Mouse (Mus musculus): ENCODE results near the gene Hoxd12. TPM values are rescaled to one million over a fixed set of nuclear protein-coding genes. Genes with fewer than 3 reads are reported as not detected.
A peak's percentile ranks its signal among the peaks of the same experiment; 100 is the strongest.

The Hoxd12 gene
- total and polyA plus RNA-seq, 2 experiments from 2014 or later: not detected

- no peak for TF ChIP-seq CTCF (IDR thresholded peaks at IDR 0.05; ENCODE audit: low read depth)
- no peak for TF ChIP-seq EP300 (IDR thresholded peaks at IDR 0.05; ENCODE audit: low read depth)
- H3K9ac ChIP-seq (replicated peaks; ENCODE audit: low read depth, low read length): no peak overlapping the region
- no peak overlapping the region for H3K4me2 ChIP-seq (ENCODE audit: low read depth, low read length)
- WGBS: 42% methylated on average over 2 of the region's 2 CpGs
- no peak overlapping the region for H3K27ac ChIP-seq (ENCODE audit: low read depth)
- H3K4me3 ChIP-seq (ENCODE audit: low read depth, low read length): no peak overlapping the region
- H3K36me3 ChIP-seq (replicated peaks; ENCODE audit: control insufficient read depth, insufficient read depth, low read length): no peaks in the 10 kb centered on the region
- H3K4me1 ChIP-seq (ENCODE audit: control insufficient read depth, insufficient read depth): no peaks in the 10 kb centered on the region
- DNase-seq (ENCODE audit: low spot score) (no peak), ATAC-seq (ENCODE audit: insufficient read depth, low read depth) (no peak)
- H3K9me3 ChIP-seq (replicated peaks; ENCODE audit: control insufficient read depth, low read length): no peaks in the 10 kb centered on the region
- peaks cover 94% of the 10 kb centered on the region for H3K27me3 ChIP-seq (ENCODE audit: control insufficient read depth, insufficient read depth, low read length)
Measured at GRCm38 (mm10) chr2:74652996-74653340, 21.8 kb upstream of the Hoxd12 start.

GRCm38 (mm10) chr2:74653781-74654535, 20.9 kb upstream of the Hoxd12 start:
- TF ChIP-seq EP300 (IDR thresholded peaks at IDR 0.05; ENCODE audit: low read depth): no peak
- TF ChIP-seq CTCF (IDR thresholded peaks at IDR 0.05; ENCODE audit: low read depth): no peak
- WGBS: 15% methylated on average over 17 of the region's 17 CpGs
- DNase-seq (ENCODE audit: low spot score) (no peak), ATAC-seq (ENCODE audit: insufficient read depth, low read depth) (no peak)
- H3K4me1 ChIP-seq (ENCODE audit: control insufficient read depth, insufficient read depth): no peaks in the 10 kb centered on the region
- no peak overlapping the region for H3K4me3 ChIP-seq (ENCODE audit: low read depth, low read length)
- H3K27me3 ChIP-seq (ENCODE audit: control insufficient read depth, insufficient read depth, low read length): peaks cover 94% of the 10 kb centered on the region
- H3K9ac ChIP-seq (replicated peaks; ENCODE audit: low read depth, low read length): no peak overlapping the region
- H3K36me3 ChIP-seq (replicated peaks; ENCODE audit: control insufficient read depth, insufficient read depth, low read length): no peaks in the 10 kb centered on the region
- H3K27ac ChIP-seq (ENCODE audit: low read depth): no peak overlapping the region
- no peak overlapping the region for H3K4me2 ChIP-seq (ENCODE audit: low read depth, low read length)
- no peaks in the 10 kb centered on the region for H3K9me3 ChIP-seq (replicated peaks; ENCODE audit: control insufficient read depth, low read length)

- Histone ChIP-seq H3K27me3 (ENCODE audit: control insufficient read depth, insufficient read depth, low read length) (peaks cover 94% of the 10 kb centered on the region), H3K36me3 (replicated peaks; ENCODE audit: control insufficient read depth, insufficient read depth, low read length) (no peaks in the 10 kb centered on the region)
- DNase-seq (ENCODE audit: low spot score): no peak
Measured at GRCm38 (mm10) chr2:74654743-74655419, 19.9 kb upstream of the Hoxd12 start.

GRCm38 (mm10) chr2:74655420-74655781, 19.4 kb upstream of the Hoxd12 start:
- no peaks in the 10 kb centered on the region for H3K9me3 ChIP-seq (replicated peaks; ENCODE audit: control insufficient read depth, low read length)
- TF ChIP-seq EP300 (IDR thresholded peaks at IDR 0.05; ENCODE audit: low read depth) (no peak), CTCF (IDR thresholded peaks at IDR 0.05; ENCODE audit: low read depth) (no peak)

More at GRCm38 (mm10) chr2:74654743-74655419, 19.9 kb upstream of the Hoxd12 start:
- Histone ChIP-seq H3K4me2 (ENCODE audit: low read depth, low read length) (no peak overlapping the region), H3K9me3 (replicated peaks; ENCODE audit: control insufficient read depth, low read length) (no peaks in the 10 kb centered on the region), H3K9ac (replicated peaks; ENCODE audit: low read depth, low read length) (no peak overlapping the region), H3K27ac (ENCODE audit: low read depth) (no peak overlapping the region), H3K4me3 (ENCODE audit: low read depth, low read length) (no peak overlapping the region), H3K4me1 (ENCODE audit: control insufficient read depth, insufficient read depth) (no peaks in the 10 kb centered on the region)
- ATAC-seq (ENCODE audit: insufficient read depth, low read depth): no peak
- WGBS: 7% methylated on average over 20 of the region's 20 CpGs
- TF ChIP-seq EP300 (IDR thresholded peaks at IDR 0.05; ENCODE audit: low read depth) (no peak), CTCF (IDR thresholded peaks at IDR 0.05; ENCODE audit: low read depth) (no peak)

GRCm38 (mm10) chr2:74655821-74656631, 18.8 kb upstream of the Hoxd12 start:
- ATAC-seq (ENCODE audit: insufficient read depth, low read depth): no peak
- Histone ChIP-seq H3K27me3 (ENCODE audit: control insufficient read depth, insufficient read depth, low read length) (peaks cover 94% of the 10 kb centered on the region), H3K27ac (ENCODE audit: low read depth) (no peak overlapping the region), H3K4me1 (ENCODE audit: control insufficient read depth, insufficient read depth) (no peaks in the 10 kb centered on the region), H3K4me2 (ENCODE audit: low read depth, low read length) (peak overlapping the region; percentile 48), H3K4me3 (ENCODE audit: low read depth, low read length) (peak overlapping the region; percentile 41), H3K36me3 (replicated peaks; ENCODE audit: control insufficient read depth, insufficient read depth, low read length) (no peaks in the 10 kb centered on the region), H3K9me3 (replicated peaks; ENCODE audit: control insufficient read depth, low read length) (no peaks in the 10 kb centered on the region), H3K9ac (replicated peaks; ENCODE audit: low read depth, low read length) (no peak overlapping the region)
- no peak for DNase-seq (ENCODE audit: low spot score)
- TF ChIP-seq CTCF (IDR thresholded peaks at IDR 0.05; ENCODE audit: low read depth) (no peak), EP300 (IDR thresholded peaks at IDR 0.05; ENCODE audit: low read depth) (no peak)
- WGBS: under 1% methylated on average over 64 of the region's 69 CpGs

More at GRCm38 (mm10) chr2:74655420-74655781, 19.4 kb upstream of the Hoxd12 start:
- Histone ChIP-seq H3K36me3 (replicated peaks; ENCODE audit: control insufficient read depth, insufficient read depth, low read length) (no peaks in the 10 kb centered on the region), H3K4me2 (ENCODE audit: low read depth, low read length) (peak overlapping the region; percentile 48), H3K4me3 (ENCODE audit: low read depth, low read length) (peak overlapping the region; percentile 41), H3K27me3 (ENCODE audit: control insufficient read depth, insufficient read depth, low read length) (peaks cover 94% of the 10 kb centered on the region), H3K9ac (replicated peaks; ENCODE audit: low read depth, low read length) (no peak overlapping the region), H3K27ac (ENCODE audit: low read depth) (no peak overlapping the region), H3K4me1 (ENCODE audit: control insufficient read depth, insufficient read depth) (no peaks in the 10 kb centered on the region)
- no peak for ATAC-seq (ENCODE audit: insufficient read depth, low read depth)
- 2% methylated on average over 29 of the region's 47 CpGs for WGBS
- DNase-seq (ENCODE audit: low spot score): no peak

All from heart, postnatal 0 days (tissue).